Mouse (Mus musculus) heart, embryonic 13.5 days (tissue): ENCODE measurements around the gene Efl1. TPM values are rescaled to one million over a fixed set of nuclear protein-coding genes. Genes with fewer than 3 reads are reported as not detected.

ENCODE experiments used
- ATAC-seq: fragments of 200-750 bp; cut with Nextera tagmentation; 2 replicates; pipeline ENCODE4 v1.8.0; 2017; ENCODE audit warnings: moderate TSS enrichment; ENCODE audit not compliant: insufficient number of reproducible peaks, low FRiP score, low TSS enrichment; ENCODE audit errors: extremely low read depth
- H3K27ac ChIP-seq: fragments of 300-500 bp; sonication (generic); replicated peaks from 2 replicates; pipeline ENCODE4 v1.5.1; 2015; ENCODE audit warnings: moderate library complexity, mild to moderate bottlenecking, inconsistent platforms
- H3K27me3 ChIP-seq: fragments of 300-500 bp; sonication (generic); replicated peaks from 2 replicates; pipeline ENCODE4 v1.6.1; 2015; ENCODE audit warnings: mild to moderate bottlenecking, inconsistent platforms
- H3K36me3 ChIP-seq: fragments of 300-500 bp; sonication (generic); 2 replicates; pipeline ENCODE4 v1.6.1; 2015; ENCODE audit warnings: mild to moderate bottlenecking, inconsistent platforms
- H3K4me1 ChIP-seq: fragments of 300-500 bp; sonication (generic); 2 replicates; pipeline ENCODE4 v1.6.1; 2015; ENCODE audit warnings: inconsistent platforms
- H3K4me2 ChIP-seq: fragments of 300-500 bp; sonication (generic); 2 replicates; pipeline ENCODE4 v1.6.1; 2015; ENCODE audit warnings: inconsistent platforms, mild to moderate bottlenecking, moderate library complexity
- H3K4me3 ChIP-seq: fragments of 300-500 bp; sonication (generic); 2 replicates; pipeline ENCODE4 v1.5.1; 2015; ENCODE audit warnings: moderate library complexity, mild to moderate bottlenecking, inconsistent platforms
- H3K9ac ChIP-seq: fragments of 300-500 bp; sonication (generic); 2 replicates; pipeline ENCODE4 v1.6.1; 2015; ENCODE audit warnings: inconsistent platforms, mild to moderate bottlenecking, moderate library complexity
- H3K9me3 ChIP-seq: fragments of 300-500 bp; sonication (generic); 2 replicates; pipeline ENCODE4 v1.6.1; 2016; ENCODE audit warnings: inconsistent platforms
- WGBS: fragments of 180-500 bp; shearing (Covaris S2); methylation state at CpG from one replicate; pipeline ENCODE4 v1.1.7; 2015; ENCODE audit warnings: mixed read lengths; 5-methylcytosine and 5-hydroxymethylcytosine counted together
- polyA plus RNA-seq: library from polyadenylated mRNA; unstranded; fragments of >200 nt; fragmentation: Nextera tagmentation; extraction: Ambion mirVana; gene quantifications from 2 replicates; pipeline ENCODE4 v1.2.1, GENCODE M21; 2015

Efl1 gene
- polyA plus RNA-seq, 1 experiment from 2014 or later = 13.4 TPM

DNA sequence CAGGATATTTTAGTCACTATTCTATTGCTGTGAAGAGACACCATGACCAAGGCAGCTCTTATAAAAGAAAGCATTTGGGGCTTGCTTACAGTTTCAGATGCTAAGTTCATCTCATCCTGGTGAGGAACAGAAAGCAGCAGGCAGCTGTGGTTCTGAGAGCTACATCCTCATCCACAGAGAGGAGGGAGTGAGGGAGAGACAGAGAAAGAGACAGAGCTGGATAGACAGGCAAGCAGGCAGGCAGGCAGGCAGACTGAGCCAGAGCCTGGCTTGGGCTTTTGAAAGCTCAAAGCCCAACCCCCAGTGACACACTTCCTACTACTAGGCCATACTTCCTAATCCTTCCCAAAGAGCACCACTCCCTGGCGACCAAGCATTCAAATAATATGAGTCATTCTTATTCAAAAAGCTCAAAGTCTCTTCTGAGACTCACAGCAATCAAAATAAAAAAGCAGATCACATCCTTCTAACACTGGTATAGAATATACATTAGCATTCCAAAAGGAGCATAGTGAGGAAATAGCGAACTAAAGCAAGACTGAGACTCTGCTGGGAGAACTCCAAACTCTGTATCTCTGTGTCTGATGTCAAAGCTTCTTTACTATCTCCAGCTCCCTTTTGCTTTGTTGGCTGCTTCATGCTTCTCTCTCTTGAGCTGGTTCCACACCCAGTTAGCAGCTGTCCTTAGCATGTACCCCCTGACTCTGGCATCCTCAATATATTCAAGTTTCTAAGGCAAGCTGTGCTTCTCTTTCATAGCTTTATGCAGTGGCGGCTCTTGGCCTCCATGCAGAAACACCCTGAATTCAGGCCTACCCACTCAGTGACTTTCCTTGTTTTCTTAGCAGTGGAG lies 86.6 kb downstream of the Efl1 start:
- H3K4me3 ChIP-seq = no peak overlapping the region
- peaks cover 9% of the 10 kb centered on the region; the same call in 1 of the 2 replicates for H3K36me3 ChIP-seq
- no peaks in the 10 kb centered on the region for H3K9me3 ChIP-seq
- H3K4me1 ChIP-seq = peaks cover 5% of the 10 kb centered on the region; the same call in 1 of the 2 replicates
- H3K27me3 ChIP-seq = no peaks in the 10 kb centered on the region
- H3K4me2 ChIP-seq = no peak overlapping the region
- no peak for ATAC-seq
- 83% methylated on average over 3 of the region's 3 CpGs for WGBS
- no peak overlapping the region for H3K27ac ChIP-seq
- no peak overlapping the region for H3K9ac ChIP-seq

GRCm38 (mm10) chr7:82743116-82743765 lies 94.8 kb downstream of the Efl1 start:
- no peak for ATAC-seq
- Histone ChIP-seq H3K4me1 (peaks cover 17% of the 10 kb centered on the region), H3K4me3 (no peak overlapping the region), H3K27me3 (no peaks in the 10 kb centered on the region), H3K4me2 (no peak overlapping the region), H3K36me3 (0 out of 2 replicates have a peak, but pooled peaks cover 4% of the 10 kb centered on the region), H3K9ac (no peak overlapping the region), H3K9me3 (no peaks in the 10 kb centered on the region), H3K27ac (no peak overlapping the region)
- 86% methylated on average over 11 of the region's 11 CpGs for WGBS

GRCm38 (mm10) chr7:82744167-82744715 lies 95.8 kb downstream of the Efl1 start:
- Histone ChIP-seq H3K27me3 (no peaks in the 10 kb centered on the region), H3K9ac (no peak overlapping the region), H3K36me3 (0 out of 2 replicates have a peak, but pooled peaks cover 4% of the 10 kb centered on the region), H3K4me2 (peak overlapping the region; percentile 13; the same call in 1 of the 2 replicates), H3K4me1 (peaks cover 17% of the 10 kb centered on the region), H3K27ac (0 out of 2 replicates have a peak overlapping the region, but pooled peaks have one; percentile 46), H3K4me3 (no peak overlapping the region), H3K9me3 (no peaks in the 10 kb centered on the region)
- no peak for ATAC-seq
- WGBS = 66% methylated on average over 18 of the region's 18 CpGs

GRCm38 (mm10) chr7:82748812-82749211 lies 100.4 kb downstream of the Efl1 start:
- H3K4me2 ChIP-seq = no peak overlapping the region
- no peak for ATAC-seq
- H3K9me3 ChIP-seq = no peaks in the 10 kb centered on the region
- H3K27me3 ChIP-seq = no peaks in the 10 kb centered on the region
- H3K27ac ChIP-seq = peak overlapping the region; percentile 3; the same call in 1 of the 2 replicates
- H3K4me3 ChIP-seq = no peak overlapping the region
- 67% methylated on average over 2 of the region's 2 CpGs for WGBS
- no peak overlapping the region for H3K9ac ChIP-seq
- peaks cover 39% of the 10 kb centered on the region for H3K4me1 ChIP-seq
- peaks cover 18% of the 10 kb centered on the region for H3K36me3 ChIP-seq

DNA sequence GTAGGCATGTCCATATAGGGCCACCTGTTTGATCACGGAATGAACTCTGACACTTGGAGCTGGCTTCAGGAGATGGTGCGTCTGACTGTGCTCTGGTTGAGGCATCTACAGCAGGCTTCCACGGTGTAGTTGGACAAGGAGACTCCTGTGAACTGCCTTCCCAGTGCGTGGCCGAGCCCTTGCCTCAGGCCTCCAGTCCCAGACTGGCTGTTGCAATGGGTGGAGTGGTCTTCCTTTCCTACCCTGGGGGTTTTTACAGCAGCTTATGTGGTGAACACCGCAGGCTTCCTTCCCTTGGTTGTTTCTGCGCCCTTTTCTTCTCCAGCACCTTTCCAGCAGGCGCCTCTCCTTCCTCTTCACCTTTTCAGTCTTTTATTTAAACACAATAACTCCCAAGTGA lies 100.8 kb downstream of the Efl1 start:
- H3K4me1 ChIP-seq = peaks cover 36% of the 10 kb centered on the region
- 81% methylated on average over 8 of the region's 8 CpGs for WGBS

GRCm38 (mm10) chr7:82752171-82753085 lies 104.0 kb downstream of the Efl1 start:
- H3K27me3 ChIP-seq = no peaks in the 10 kb centered on the region
- 0 out of 2 replicates have a peak overlapping the region, but pooled peaks have one; percentile 4 for H3K4me2 ChIP-seq
- peaks cover 30% of the 10 kb centered on the region for H3K36me3 ChIP-seq
- no peak overlapping the region for H3K4me3 ChIP-seq
- no peak overlapping the region for H3K9ac ChIP-seq
- peak overlapping the region; percentile 87 for H3K27ac ChIP-seq
- no peaks in the 10 kb centered on the region for H3K9me3 ChIP-seq
- peaks cover 27% of the 10 kb centered on the region for H3K4me1 ChIP-seq
- 42% methylated on average over 8 of the region's 8 CpGs for WGBS
- ATAC-seq = no peak

More for the DNA sequence above, 100.8 kb downstream of the Efl1 start:
- Histone ChIP-seq H3K27me3 (no peaks in the 10 kb centered on the region), H3K27ac (peak overlapping the region; percentile 3; the same call in 1 of the 2 replicates), H3K9me3 (no peaks in the 10 kb centered on the region), H3K9ac (no peak overlapping the region), H3K36me3 (peaks cover 18% of the 10 kb centered on the region), H3K4me3 (no peak overlapping the region), H3K4me2 (no peak overlapping the region)
- ATAC-seq = no peak

DNA sequence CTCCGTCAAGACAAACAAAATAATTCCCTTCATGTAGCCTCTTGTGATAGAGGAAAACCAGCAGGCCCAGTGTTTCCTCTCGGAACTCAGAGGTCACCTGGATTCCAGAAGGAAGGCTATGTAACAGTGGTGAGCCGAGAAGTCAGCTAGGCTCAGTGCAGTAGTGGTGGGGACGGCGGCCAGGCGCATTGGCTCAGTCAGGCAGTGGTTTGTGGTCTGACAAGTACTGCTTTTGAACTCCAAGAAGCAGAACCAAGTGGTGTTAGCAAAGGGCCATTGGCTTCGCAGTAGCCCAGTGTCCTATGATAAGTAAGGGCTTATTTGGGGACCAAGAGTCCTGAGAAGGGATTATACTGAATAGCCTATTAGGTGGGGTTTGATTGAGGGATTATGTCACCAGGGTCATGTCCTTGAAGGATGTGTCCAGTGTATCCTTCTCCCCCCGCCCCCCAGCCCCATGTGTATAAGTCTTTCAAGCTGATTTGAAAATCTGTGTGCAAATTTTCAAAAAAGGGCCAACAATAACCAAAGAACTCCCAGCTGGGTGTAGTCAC lies 107.3 kb downstream of the Efl1 start:
- H3K4me3 ChIP-seq = no peak overlapping the region
- 75% methylated on average over 8 of the region's 8 CpGs for WGBS
- peaks cover 23% of the 10 kb centered on the region for H3K4me1 ChIP-seq
- ATAC-seq = no peak
- peaks cover 26% of the 10 kb centered on the region for H3K36me3 ChIP-seq
- H3K9me3 ChIP-seq = no peaks in the 10 kb centered on the region
- no peak overlapping the region for H3K4me2 ChIP-seq
- no peak overlapping the region for H3K9ac ChIP-seq
- no peak overlapping the region for H3K27ac ChIP-seq
- H3K27me3 ChIP-seq = no peaks in the 10 kb centered on the region

GRCm38 (mm10) chr7:82758521-82758920 lies 110.1 kb downstream of the Efl1 start:
- H3K9me3 ChIP-seq = no peaks in the 10 kb centered on the region
- no peak overlapping the region for H3K4me2 ChIP-seq
- ATAC-seq = no peak
- no peak overlapping the region for H3K4me3 ChIP-seq
- no peaks in the 10 kb centered on the region for H3K27me3 ChIP-seq
- H3K4me1 ChIP-seq = peaks cover 5% of the 10 kb centered on the region
- 90% methylated on average over 4 of the region's 4 CpGs for WGBS
- peaks cover 38% of the 10 kb centered on the region for H3K36me3 ChIP-seq
- no peak overlapping the region for H3K27ac ChIP-seq
- H3K9ac ChIP-seq = no peak overlapping the region

GRCm38 (mm10) chr7:82759091-82759490 lies 110.7 kb downstream of the Efl1 start:
- Histone ChIP-seq H3K36me3 (peaks cover 38% of the 10 kb centered on the region), H3K4me2 (no peak overlapping the region), H3K4me1 (0 out of 2 replicates have a peak, but pooled peaks cover 4% of the 10 kb centered on the region), H3K27me3 (no peaks in the 10 kb centered on the region), H3K27ac (no peak overlapping the region), H3K9me3 (no peaks in the 10 kb centered on the region), H3K9ac (no peak overlapping the region), H3K4me3 (no peak overlapping the region)
- WGBS = 77% methylated on average over 4 of the region's 4 CpGs
- no peak for ATAC-seq

GRCm38 (mm10) chr7:82764951-82765350 lies 116.5 kb downstream of the Efl1 start:
- no peak overlapping the region for H3K4me3 ChIP-seq
- no peaks in the 10 kb centered on the region for H3K27me3 ChIP-seq
- H3K4me1 ChIP-seq = 0 out of 2 replicates have a peak, but pooled peaks cover 4% of the 10 kb centered on the region
- ATAC-seq = no peak
- H3K9me3 ChIP-seq = no peaks in the 10 kb centered on the region
- no peak overlapping the region for H3K27ac ChIP-seq
- H3K4me2 ChIP-seq = no peak overlapping the region
- no peak overlapping the region for H3K9ac ChIP-seq
- H3K36me3 ChIP-seq = peaks cover 32% of the 10 kb centered on the region
- WGBS = 86% methylated on average over 1 of the region's 1 CpGs
